11 mouse cellular contexts compared by ENCODE assay signal in genomic region chr19:39665650-39666049, GRCm38 (mm10). TPM values are rescaled to one million over a fixed set of nuclear protein-coding genes. Genes with fewer than 3 reads are reported as not detected.
"Had no signal": no experiment of that assay in that cellular context is flagged by ENCODE, and none has a peak within 500 bp of the region (broad histone marks: within the 10 kb centered on the region; RNA-seq: fewer than 3 reads in every experiment).

No protein-coding gene starts in this region.

RNA-seq across cellular contexts. Expression of gene Cyp2c67, which starts 16.8 kb away (rescaled TPM):
- total RNA-seq: neutrophil, adult 5-6 weeks had no signal
- polyA plus RNA-seq: neural tube, embryonic 13.5 days; neural tube, embryonic 14.5 days; neural tube, embryonic 15.5 days; spleen, adult 2 months; stomach, embryonic 14.5 days; stomach, postnatal 0 days; testis, adult 2 months; thymus, adult 2 months; thymus, postnatal 0 days; urinary bladder, adult 2 months had no signal
